Mouse (Mus musculus) cerebellum, adult 11-12 months (tissue): ENCODE data around the gene Vezt.

Experiments
- DNase-seq: peaks from one replicate; pipeline ENCODE4 v3.0.0; 2022

Gene Vezt

DNA sequence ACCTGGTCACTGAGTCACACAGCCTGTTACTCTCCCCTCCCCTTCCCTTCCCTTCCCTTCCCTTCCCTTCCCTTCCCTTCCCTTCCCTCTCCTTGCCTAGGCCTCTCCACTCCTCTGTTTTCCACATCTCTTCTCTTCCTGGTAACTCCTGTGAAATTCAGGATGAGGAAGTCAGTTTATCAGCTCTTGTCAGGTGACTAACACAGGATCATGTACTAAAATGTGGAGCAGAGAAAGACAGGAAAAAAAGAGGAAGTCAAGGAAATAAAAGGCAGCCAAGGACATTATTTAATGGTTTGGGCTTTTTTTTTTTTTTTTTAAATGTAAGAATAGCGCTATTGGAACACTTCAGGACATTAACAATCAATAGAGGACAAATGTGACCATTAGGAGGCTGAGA lies 126.6 kb downstream of the Vezt start:
- no peak for DNase-seq

GRCm38 (mm10) chr10:93908540-93908939 lies 127.1 kb downstream of the Vezt start:
- DNase-seq, result no peak

GRCm38 (mm10) chr10:93907376-93907775 lies 128.2 kb downstream of the Vezt start:
- no peak for DNase-seq

- DNase-seq, result no peak
Observed at GRCm38 (mm10) chr10:93899907-93900306, 135.7 kb downstream of the Vezt start.

DNA sequence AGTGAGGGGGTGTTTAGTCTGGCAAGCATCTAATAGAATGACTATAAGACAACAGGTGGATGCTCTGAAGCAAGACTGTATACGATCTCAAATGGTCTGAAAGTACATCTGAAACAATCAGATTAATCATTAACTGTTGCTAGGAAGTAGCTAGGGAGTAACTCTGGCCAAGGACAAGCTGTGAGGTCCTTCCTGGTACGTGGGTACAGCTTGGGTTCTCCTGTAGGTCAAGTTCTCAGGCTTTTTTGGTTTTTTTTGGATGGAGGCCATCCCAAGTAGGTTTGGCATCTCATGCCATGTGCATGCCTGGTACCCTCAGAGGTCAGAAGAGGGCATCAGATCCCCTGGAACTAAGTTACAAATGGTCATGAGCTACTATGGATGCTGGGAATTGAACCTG lies 136.3 kb downstream of the Vezt start:
- no peak for DNase-seq

DNA sequence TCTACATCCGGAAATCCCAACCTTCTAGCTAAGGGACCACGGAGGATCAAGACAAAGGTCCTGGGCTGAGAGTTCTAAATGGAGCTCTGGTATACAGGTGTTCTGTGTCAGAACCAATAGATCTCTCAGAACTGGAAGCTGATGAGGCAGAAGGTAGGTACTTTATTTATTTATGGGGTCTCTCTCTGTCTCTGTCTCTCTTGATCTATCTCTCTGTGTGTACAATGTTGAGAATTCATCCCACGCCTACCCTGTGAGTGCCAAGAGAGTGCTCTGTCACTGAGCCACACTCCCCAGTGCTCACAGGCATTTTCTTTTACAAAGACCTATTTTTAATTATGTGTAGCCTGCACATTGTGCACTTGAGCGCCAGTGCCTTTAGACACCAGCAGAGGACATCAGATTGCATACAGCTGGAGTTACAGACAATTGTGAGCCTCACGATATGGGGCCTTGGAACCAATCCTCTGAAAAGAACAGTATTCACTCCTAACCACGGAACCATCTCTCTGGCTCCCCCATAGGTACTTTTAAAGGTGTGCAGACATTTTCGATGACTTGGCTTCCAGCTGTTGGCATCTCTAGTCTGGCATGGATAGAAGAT lies 138.5 kb downstream of the Vezt start, which contains the start of gene Metap2:
Metap2 (minus strand) TSS at position 51 of the 604 bp plus-strand sequence.
- DNase-seq, result no peak

DNA sequence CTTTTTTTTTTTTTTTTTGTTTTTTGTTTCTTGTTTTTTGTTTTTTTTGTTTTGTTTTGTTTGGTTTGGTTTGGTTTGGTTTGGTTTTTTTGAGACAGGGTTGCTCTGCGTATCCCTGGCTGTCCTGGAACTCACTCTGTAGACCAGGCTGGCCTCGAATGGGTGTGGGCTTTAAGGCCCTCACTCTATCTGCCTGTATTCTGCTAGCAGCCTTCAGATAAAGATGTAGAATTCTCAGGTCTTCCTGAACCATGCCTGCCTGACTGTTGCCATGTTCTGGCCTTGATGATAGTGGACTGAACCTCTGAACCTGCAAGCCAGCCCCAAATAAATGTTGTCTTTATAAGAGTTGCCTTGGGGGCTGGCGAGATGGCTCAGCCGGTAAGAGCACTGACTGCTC lies 143.1 kb downstream of the Vezt start:
- no peak for DNase-seq

DNA sequence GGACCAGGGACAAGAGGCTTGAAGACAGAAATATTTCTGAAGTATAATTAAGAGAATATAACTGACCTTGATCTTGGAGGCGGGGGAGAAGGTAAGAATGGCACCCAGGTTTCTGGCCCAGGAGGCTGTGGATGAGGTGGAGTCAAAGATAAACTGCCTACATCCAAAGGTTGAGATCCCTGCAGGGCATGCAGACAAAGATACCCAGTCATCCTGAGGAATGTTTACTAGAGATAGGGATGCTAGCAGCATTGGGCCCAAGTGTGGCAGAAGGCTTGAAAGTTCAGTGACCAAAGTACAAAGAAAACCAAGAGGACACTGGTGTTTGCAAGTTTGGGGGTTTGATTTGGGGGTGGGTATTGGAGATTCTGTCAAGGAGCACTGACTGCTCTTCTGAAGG lies 144.6 kb downstream of the Vezt start:
- DNase-seq, result no peak

- no peak for DNase-seq
Observed at GRCm38 (mm10) chr10:93890565-93890964, 145.1 kb downstream of the Vezt start.

DNA sequence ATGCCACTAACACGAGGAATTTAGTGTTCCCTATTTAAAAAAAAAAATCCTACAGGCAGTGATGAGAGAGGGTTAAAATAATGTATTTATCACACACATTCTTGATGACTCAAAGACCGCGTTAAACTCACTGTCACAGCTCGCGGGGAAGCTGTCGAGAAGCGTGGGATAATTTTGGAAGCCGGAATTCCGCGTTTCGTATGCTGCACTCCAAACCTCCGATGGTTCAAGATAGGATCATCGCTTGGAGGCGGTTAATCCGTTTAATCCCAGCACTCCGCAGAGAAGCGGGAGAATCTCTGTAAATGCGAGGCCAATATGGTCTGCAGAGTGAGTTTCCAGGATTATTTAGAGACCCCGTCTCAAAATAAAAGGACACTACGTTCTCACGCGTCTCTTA lies 145.6 kb downstream of the Vezt start:
- no peak for DNase-seq

GRCm38 (mm10) chr10:93889579-93889950 lies 146.1 kb downstream of the Vezt start:
- peak; percentile 85 for DNase-seq
